Mouse (Mus musculus): Measurements from ENCODE around the gene Kcnk1.

The Kcnk1 gene

DNA sequence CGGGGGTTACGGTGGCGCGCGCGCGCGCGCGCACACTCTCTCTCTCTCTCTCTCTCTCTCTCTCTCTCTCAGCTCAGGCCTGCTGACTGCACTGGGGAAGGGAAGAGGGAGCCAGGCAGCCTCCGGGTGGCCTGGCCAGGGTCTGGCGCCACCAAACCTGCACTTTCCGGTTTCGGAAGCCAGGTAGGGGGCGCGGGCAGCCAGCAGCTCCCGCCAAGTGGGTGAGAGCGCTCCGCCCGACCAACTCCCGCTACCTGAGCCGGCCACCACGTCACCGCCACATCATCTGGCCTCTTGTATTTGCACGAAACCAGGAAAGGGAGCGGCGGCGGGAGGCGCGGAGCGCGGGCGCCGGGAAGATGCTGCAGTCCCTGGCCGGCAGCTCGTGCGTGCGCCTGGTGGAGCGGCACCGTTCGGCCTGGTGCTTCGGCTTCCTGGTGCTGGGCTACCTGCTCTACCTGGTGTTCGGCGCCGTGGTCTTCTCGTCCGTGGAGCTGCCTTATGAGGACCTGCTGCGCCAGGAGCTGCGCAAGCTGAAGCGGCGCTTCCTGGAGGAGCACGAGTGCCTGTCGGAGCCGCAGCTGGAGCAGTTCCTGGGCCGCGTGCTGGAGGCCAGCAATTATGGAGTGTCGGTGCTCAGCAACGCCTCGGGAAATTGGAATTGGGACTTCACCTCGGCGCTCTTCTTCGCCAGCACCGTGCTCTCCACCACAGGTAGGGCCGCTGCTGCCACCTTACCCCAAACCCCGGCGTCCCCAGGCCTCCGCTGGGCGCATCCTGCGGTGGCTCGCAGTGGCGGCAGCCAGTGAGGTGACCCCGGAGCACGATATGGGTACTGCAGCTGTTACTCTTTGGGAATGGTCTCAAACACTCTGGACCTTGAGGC is at the start of gene Kcnk1:
Gene Kcnk1 (plus strand): TSS at position 70 of the 886 bp plus-strand sequence.
- peak; percentile 61 for DNase-seq

DNA sequence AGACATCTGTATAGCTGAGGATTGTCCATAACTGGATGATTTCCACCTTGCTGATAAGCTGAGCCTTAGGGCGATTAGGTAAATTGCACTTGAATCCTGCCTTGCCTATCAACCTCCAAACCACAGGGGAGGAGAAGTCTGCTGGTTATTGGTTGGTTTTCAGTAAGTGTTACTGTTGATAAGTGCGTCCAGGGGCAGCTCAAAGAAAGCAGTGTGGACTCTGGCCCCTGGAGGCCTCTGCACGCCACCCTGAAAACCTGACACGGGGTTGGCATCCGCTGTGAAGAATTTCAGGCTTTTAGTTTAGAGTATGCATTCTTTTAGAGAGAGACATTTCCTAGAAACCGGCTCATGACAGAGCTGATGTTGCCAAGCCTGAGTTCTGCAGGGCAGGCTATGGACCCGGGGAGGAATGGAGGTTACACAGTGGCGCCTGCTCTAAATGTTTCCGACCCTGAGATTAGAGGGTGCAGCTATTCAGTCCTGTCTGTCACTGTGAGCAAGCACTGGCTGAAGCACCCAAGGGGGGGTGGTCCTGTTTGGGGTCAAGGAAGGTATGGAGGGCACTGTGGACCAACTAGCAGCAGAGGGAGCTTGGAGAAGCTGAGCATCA is 46.2 kb upstream of the Kcnk1 start:
- DNase-seq = no peak

DNA sequence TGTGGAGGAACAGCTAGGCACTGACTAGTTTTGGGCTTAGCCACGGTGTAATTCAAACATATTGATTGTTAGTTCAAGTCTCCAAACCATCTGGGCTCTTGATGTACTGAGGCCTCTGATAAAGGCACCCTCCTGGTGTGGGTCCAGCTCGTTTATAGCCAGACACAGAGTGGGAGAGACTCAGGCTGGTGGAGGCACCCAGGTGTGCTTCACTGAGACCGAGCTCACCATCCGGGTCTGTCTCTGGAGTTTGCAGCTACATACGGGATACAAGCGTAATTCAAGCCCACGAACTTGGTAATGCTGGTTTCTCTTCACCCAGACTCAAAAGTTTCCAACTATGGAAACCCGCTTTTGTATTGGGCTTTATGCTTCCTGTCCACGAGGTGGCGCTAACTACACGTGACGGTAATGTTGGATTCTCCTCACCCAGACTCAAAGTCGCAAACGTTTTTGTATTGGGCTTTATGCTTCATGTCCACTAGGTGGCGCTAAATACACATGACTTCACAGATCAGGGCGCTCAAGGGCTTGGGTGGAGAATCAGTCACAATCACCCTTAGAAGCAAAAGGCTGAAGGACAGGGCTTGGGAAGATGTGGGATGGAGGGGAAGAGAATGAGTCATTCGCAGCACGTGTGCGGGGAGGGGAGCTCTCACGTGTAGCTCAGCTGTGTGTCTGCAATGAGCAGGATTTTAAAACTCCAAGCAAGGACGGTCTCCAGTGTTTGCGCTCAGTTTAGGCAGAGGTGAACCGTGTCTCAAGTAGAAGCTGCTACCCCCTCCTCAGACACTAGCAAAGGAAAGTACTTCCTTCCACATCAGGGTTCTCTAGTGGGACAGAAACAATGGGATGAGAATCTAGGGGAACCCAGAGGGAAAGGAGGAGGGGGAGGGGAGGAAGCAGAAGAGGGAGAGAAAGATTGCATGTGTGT is 44.7 kb upstream of the Kcnk1 start:
- peak; percentile 89 for DNase-seq

DNA sequence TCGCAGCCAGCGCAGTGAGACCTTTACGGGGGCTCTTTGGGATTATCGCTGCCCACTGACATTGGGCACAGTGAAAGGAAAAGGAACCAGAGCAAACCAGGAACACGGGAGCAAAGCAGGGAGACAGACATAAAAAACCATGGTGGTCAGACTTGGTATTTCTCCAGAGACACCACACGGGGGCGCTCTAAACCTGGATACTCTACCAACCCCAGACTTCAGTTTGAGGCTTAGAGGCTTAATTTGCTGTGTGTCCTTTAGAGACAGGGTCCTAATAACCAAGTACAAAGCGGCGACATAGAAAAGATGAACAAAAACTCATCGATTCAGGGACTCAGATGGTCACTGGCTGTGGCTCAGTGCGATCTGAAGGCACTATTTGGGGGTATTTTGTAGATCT is 39.3 kb upstream of the Kcnk1 start:
- DNase-seq = no peak

DNA sequence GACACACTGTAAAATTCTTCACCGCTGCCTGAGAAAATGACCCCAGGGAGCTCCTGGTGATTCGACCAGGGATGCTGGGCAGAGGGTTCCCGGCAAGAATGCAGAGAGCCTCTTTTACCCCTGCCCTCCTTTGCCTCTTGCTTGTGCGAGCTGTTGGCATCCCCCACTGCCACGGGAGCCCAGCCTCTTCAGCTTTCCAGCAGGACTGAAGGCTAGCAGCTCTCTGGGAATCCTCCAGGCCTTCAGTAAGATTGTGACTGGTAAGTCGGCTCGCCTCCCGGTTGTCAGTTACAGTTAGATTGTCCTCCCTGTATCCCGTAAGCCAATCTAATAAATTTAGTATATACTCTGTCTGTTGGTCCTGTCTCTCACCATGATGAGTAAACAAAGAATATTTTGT is 38.2 kb upstream of the Kcnk1 start:
- no peak for DNase-seq

DNA sequence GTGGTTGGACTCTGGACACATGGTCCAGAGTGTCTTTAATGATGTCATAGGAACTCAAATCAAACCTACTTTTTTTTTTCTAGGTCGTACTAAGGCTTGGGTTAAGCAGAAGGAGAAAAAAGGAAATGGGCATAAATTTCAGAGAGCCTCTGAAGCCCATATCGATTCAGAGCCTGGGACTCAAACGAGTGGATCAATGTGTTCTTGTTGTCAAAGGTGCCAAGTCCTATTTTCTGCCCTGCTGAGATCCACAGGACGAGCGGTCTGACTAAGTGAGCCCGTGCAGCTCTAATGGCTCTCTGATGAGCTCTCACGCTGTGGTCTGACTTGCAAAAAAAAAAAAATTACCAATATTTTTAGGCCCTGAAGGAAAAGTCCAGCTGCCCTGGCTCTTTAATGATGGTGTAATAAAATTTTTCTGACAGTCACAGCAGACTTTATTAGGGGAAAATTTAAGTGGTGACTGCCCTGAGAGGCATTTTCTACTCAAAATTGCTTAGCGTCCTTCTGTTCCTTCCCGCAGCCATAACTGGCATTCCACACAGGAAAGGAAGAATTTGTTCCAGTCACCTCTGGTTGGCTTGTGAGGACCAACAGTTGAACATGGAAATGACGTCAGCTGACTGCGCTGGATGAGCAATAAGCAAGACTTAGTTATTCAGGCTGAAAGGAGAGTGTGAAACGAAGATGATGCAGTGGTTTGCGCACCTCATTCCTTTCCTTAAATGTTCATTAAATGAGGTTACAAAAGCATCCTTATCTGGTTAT is 37.6 kb upstream of the Kcnk1 start:
- DNase-seq = no peak

DNA sequence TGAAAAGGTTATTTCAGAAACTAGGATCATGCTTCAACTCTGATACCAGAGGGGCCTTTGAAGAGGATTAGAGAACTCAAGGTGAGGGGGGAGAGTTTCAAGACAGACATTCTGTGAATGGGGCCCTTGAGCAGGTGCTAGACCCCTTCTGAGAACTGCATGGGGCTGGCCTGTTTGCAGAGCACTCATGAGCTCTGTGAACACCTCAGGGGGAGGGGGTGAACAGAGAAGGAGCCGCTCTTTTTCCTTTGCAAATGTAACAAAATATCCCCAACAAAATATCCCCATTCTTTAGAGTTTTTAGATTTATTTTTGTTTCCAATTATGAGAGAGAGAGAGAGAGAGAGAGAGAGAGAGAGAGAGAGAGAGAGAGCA is 37.0 kb upstream of the Kcnk1 start:
- no peak for DNase-seq

DNA sequence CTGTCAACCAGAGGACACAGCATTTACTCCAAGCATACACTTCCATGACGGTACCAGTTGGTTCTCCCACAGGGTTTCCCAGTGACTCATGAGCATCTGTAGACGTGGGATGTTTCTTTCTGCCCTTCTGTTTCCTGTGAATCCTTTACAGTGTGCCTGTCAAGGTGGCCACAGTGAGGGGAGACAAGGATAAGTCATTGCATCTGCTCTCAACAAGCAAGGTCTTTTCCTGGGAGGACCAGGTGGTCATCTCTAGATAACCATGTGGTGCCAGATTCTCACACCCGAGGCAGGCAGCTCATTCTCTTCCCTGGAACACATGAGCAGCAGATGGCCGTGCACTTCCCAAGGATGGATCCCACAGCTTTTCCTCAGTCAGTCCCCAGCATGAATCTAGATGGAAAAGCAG is 35.6 kb upstream of the Kcnk1 start:
- peak; percentile 92 for DNase-seq

DNA sequence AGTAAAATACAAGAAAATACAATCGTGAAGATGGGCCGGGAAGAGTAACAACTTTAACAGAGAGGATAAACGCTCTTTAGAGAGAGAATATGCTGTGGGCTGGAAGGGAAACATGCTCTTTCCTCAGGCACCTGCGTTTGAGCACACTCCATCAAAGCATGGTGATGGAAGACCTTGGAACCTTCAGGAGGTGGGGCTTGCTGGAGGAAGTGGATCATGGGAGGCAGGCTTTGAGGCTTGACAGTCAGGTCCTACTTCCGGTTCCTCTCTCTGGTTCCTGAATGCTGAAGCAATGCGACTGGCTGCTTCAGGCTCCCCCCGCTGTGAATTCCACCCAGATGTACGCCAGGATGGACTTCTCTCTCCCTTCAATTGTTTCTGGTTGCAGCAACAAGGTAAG is 34.9 kb upstream of the Kcnk1 start:
- DNase-seq = no peak

DNA sequence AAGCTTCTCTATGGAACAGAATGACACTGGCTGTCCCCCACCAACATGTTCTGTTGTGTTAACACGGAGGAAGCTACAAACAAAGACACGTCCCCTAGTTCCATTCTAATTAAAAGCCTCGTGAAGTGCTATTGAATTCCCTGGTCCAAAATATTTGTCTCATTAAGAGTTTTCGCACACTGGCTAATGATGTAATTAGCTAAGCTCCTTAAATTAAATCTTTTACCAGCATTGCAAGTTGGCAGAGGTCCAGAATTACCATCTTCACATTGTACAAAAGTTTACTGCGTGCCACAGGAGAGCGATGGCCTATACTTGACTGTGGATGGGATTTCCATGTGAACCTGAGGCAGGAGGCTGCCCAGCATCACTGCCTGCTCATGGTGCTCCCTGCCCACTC is 33.2 kb upstream of the Kcnk1 start:
- DNase-seq = no peak

DNA sequence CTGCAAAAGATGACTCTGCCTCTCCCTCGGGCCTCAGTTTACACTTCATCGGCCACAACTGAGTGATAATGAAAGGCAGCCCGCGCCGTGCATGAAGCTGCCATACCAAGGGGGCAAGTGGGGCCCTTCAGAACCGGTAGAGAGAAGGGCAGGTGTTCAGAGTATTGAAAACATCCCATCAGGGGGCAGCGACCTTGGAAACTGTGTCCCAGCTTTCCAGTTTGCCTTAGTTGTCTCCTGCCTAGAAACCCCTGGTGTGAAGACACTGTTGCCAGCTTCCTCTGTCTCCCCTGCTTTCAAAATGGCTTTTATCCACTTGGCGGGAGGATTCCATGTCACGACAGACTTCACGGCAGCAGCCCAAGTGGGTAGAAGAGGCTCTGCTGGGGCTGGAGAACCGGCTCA is 31.2 kb upstream of the Kcnk1 start:
- no peak for DNase-seq

DNA sequence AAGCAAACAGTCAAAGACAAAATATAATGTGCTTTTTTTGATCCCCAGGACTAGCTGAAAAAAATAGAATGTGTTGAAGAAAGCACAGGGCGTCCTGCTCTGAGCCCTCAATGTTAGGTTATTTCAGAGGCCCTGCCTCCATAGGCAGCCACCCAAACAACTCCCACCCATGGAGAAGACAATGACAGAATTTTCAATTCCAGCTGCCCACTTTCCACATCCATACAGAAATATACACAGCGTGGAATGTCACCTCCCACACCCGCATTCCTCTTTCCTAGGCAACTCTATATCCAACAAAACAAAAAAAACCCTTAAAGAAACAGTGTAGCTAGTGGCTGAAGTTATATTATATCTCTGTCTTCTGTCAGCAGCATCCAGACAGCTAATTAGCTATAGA is 23.6 kb upstream of the Kcnk1 start:
- DNase-seq = peak; percentile 68

DNA sequence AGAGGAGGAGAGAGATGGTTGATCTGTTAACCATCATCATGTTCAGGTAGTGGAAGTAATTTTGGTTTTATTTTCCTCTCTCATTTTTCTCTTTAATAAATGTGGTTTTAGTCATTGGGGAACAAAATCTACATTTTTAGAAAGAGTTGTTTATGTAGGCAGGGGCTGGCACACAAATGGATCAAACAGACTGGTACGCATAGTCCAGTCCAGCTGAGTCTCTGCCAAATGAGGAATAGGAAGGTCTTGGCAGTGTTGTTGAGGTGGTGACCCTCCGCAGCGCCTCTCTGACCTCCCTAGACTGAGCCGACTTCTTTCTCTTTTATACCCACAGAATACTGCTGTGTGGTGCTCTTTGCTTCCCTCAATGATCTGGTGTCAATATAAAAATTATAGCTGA is 19.0 kb upstream of the Kcnk1 start:
- DNase-seq = no peak

DNA sequence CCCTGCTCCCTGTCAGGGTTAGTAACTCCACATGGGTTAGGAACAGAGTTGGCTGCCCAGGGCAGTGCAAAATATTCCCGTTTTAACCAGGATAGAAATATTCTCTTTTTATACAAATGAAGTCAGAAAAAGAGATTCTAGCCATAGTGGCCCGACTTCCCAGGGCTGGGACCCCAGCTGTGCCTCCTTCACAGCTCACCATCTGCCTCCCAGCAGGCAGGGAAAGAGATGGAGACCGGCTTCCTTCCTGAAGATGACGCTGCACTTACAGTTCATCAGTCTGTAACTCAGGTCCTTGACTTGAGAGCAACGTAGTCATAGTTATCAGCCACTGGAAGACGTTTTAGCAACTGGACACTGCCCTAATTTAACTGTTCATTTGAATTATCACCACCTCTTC is 14.1 kb upstream of the Kcnk1 start:
- no peak for DNase-seq

DNA sequence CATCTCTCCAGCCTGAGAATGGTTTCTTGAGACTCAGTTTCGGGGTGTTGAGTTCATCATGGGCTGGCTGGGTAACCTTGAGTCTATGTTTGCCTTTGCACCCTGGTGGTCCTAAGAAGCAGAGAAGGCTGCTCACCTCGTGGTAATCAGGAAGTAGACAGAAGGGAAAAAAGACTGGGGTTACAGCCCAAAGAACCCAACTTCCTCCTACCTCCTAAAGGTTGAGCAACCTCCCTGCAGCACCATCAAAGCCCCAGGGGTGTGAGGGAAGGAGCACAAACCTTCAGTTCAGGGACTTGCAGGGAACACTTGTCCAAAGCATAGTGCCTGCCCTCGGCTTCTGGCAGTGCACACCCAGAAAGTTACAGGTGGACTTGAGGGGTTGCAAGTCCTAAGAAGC is 11.5 kb upstream of the Kcnk1 start:
- DNase-seq = no peak

DNA sequence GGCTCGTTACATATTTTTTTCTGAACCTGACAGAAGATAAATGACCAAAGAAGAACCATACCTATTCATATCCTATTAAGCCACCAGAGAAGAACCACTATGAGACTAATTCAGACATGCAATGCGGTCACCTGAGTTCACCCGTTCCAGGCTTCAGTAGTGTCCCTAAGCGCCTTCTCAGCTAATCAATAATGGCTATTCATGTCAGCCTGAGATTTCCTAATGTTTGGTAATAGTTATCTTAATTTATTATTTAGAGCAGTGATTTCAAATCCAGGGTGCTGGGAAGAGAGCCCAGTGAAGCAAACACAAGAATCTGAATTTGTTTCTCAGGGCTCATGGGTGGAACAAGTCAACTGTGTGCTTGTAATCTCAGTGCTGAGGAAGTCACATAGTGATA is 10.8 kb upstream of the Kcnk1 start:
- DNase-seq = no peak

DNA sequence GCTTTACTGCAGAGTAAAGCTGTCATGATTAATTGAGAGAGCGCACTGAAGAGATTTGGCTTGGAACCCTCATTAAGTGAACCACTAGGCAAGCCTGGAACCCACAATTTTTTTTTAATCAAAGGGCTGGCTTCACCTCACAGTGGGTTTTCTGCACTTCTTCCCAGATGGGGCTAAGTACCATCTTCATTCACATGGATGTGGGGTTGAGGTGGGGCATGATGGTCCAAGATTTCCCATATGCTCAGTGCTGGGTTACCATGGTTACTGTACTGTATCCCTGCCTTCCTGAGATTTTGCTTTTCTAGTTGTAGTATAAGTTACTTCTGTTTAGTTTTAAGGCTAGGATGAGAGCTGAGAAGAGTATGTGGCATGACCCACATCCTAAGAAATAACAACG is 9.6 kb upstream of the Kcnk1 start:
- no peak for DNase-seq

DNA sequence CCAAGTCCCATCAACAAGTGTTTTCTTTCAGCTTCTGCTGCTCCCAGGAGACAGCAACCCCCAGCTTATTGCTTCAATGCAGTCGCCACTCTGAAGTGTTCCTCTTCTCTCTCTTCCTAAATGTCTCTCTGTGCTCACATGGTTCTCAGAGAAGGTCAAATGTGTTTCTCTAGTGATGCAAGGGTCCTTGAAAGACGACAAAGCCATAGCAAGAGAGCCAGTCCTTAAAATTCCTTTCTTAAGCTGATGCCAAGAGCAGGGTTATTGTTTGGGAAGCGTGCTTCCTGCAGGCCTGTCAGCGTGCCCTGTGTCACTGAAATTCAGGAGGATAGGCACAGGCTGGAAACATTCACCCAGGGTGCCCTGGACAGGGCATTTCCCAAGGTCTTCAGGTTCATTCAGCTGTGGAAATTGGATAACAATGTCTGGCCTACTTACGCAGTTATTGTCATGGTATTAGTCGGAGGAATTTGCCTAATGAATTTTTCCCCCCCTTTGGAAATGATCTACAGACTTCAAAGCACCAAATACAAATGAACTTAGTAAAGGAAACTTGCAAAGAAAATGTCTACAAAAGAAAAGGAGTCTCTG is 7.9 kb upstream of the Kcnk1 start:
- DNase-seq = no peak

DNA sequence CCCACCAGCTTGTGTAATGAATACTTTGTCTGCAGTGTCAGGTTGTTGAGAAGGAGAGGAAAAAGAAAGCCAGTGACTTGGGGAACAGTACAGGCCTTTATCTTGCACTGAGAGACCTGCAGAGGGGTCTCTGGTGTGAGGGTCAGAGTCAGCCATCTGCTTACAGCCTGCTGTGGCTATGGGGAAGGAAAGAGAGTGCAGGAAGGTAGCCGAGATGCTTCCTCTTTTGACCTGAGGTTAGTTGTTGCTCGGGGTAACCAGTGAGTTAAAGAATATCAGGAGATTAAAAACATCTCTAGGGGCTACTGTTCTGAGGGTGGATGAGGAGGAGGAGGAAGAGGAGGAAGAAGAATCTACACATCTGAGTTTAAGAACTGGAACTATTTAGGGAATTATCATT is 7.0 kb upstream of the Kcnk1 start:
- no peak for DNase-seq

DNA sequence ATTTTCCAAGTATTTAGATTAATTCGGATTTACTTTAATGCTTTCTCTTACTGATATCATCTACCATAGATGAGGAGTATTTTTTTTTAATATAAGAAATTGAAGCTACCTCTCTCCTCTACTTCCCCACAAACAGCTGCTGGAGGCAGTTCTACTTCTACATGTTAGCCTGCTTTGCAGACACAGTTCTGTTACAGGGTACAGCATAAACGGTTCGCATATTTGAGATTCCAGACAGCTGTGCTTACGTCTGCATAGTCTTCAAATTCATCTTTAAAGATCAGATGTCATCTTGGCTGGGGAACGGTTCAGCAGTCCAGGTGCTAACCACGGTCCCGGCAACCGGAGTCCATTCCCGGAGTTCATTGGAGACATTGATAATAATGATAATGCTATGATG is 1.3 kb upstream of the Kcnk1 start:
- no peak for DNase-seq

DNA sequence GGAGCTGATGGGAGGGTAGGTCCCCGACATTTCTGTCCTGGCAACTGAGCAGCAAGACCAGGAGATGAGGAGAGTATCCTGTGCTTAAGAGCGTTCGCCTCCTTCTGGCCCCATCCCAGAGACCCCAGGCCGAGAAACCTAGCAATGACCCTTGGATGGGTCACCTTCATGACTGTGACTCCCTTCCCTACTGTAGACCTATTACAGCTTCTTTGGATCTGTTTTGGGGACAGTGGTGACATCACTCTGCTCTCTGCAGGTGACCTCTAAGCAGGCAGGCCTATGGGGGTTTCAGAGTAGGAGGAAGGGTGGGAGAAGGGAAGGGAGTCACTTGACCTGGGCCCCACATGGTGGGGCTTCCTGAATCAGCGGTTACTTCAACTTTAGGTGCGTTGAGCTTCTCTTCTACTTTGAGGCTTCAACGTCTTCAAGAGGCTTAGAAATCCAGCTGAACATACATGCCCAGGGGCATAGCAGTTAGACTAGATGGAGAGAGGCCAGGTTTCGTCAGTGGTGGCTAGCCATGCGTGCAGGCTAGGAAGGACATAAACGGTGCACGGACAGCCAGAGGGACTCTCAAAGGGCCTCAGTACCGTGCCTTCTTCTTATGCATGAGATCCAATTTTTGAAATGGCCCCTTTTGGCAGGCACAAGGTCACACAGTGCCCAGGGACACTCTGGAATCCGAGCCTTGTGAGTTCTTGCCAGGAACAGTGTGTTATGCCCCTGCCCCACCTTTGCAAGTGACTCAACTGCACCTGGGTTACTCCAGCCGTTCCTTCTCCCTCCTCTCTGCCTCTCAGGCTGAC is 1.3 kb downstream of the Kcnk1 start:
- DNase-seq = no peak

DNA sequence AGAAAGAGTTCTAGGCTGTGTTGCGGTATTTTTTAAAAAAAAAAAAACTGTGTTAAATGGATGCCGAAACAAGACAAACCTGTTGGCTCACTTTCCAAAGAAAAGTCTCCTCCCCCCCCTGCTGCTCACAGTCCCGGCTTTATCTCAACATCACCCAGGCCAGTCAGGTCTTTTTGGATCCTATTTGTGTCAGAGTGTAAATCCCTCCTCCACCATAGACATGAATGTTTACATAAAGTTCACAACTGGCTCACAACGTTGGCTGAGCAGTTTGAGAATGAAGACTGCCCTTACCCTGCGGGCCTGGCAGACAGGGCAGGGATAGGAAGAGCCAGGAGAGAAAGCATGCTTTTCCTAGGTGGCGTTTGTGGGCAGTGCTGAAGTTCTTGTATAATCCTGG is 2.0 kb downstream of the Kcnk1 start:
- no peak for DNase-seq
